In the genomic region with DNA sequence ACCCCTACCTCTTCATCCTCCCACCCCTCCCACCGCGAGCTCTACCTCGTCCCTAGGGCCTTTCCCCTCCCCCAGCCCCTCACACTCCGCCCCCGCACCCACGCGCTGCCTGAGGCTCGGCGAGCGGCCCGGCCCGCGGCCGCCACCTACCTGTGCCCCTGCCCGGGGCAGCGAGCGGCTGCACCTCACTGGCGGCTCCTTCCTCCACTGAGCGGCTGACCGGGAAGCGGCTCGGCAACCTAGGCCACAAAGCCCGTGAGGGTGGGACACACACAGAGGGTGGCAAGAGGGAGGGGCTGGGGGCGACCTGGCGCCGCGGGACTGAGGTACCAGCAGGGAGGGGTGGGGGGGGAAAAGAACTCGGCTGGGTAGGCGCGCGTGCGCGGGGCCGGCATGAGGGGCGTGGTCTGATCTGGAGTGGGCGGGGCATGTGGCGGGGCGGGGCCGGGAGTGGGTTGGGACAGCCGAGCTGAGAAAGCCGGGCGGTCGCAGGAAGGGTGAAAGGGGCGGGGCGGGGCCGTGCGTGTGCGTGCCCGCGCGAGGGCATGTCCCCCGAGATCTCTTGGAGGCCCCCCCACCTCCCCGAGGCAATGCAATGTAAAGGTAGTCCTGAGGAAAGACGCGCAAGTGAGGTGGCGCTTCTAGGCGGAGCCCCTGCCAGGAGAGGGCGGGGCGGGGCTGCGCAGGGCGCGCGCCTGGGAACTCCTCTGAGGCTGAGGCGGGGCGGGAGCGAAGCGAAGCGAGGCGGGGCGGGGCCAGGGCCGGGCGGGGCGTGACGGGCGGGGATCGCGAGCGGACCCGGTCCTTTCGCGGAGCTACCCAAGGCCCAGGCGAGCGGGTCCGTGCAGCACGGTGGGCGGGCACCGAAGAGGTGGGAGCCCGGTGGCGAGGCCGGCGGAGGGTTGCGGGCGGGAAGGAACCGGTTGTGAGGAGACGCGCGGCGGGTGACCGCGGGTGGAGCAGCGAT, we compare ENCODE assay signal across 8 mouse cellular contexts. TPM values are rescaled to one million over a fixed set of nuclear protein-coding genes. Genes with fewer than 3 reads are reported as not detected.
DNase-seq lines count a peak whose midpoint lies in the region; ATAC-seq and TF ChIP-seq lines count a peak whose summit lies in the region.

A gene (minus strand): TSS at position 408 of the 967 bp plus-strand sequence.
A gene (plus strand): TSS at position 469 of the 967 bp plus-strand sequence.

- peak within 1 kb of the TSS; percentile 90 for H3K4me3 ChIP-seq in bone marrow macrophage, adult 2 months (ENCODE audit: insufficient read depth, low read length)
- peak within 1 kb of the TSS; percentile 91 for H3K4me3 ChIP-seq in embryonic fibroblast, embryonic 13.5 days (ENCODE audit: insufficient read depth, low read length)
- peak within 1 kb of the TSS; percentile 66 for H3K4me3 ChIP-seq in kidney, embryonic 14.5 days (ENCODE audit: low read length)
- H3K4me3 ChIP-seq in limb, embryonic 15.5 days = peak within 1 kb of the TSS; percentile 88

- H3K9me3 ChIP-seq in kidney, embryonic 14.5 days (ENCODE audit: control insufficient read depth, low read length) = no peaks in the 10 kb centered on the region
- H3K9me3 ChIP-seq in limb, embryonic 15.5 days = no peaks in the 10 kb centered on the region

- no peaks in the 10 kb centered on the region for H3K36me3 ChIP-seq in kidney, embryonic 14.5 days (ENCODE audit: control insufficient read depth, insufficient read depth, low read length)
- no peaks in the 10 kb centered on the region for H3K36me3 ChIP-seq in limb, embryonic 15.5 days

- peaks cover 11% of the 10 kb centered on the region for H3K4me1 ChIP-seq in bone marrow macrophage, adult 2 months (ENCODE audit: control insufficient read depth, insufficient read depth, low read length)
- H3K4me1 ChIP-seq in embryonic fibroblast, embryonic 13.5 days (ENCODE audit: control insufficient read depth, insufficient read depth, low read length) = peaks cover 10% of the 10 kb centered on the region
- peaks cover 15% of the 10 kb centered on the region; the same call in 1 of the 2 replicates for H3K4me1 ChIP-seq in kidney, embryonic 14.5 days (ENCODE audit: control insufficient read depth, insufficient read depth, low read length)
- H3K4me1 ChIP-seq in limb, embryonic 15.5 days = peaks cover 29% of the 10 kb centered on the region

- peak; percentile 98 for DNase-seq in A20 (ENCODE audit: low read depth, low spot score)
- DNase-seq in heart, adult 9 months (ENCODE audit: low spot score in 2 of 2) = peak; percentile 91 to 93
- peak; percentile 59 to 84 for DNase-seq in monocyte, adult 2 months (ENCODE audit: low read depth in 1 of 2, low spot score in 2 of 2)
- DNase-seq in spleen, postnatal 36 days (ENCODE audit: low spot score in 2 of 2) = peak; percentile 97

- H3K9ac ChIP-seq in kidney, embryonic 14.5 days (ENCODE audit: low read depth, low read length) = peak within 1 kb of the TSS; percentile 82
- peak within 1 kb of the TSS; percentile 85 for H3K9ac ChIP-seq in limb, embryonic 15.5 days

- WGBS in kidney, embryonic 14.5 days = 1% methylated on average over 97 of the region's 101 CpGs
- WGBS in limb, embryonic 15.5 days = under 1% methylated on average over 90 of the region's 101 CpGs

- H3K27me3 ChIP-seq in kidney, embryonic 14.5 days (ENCODE audit: control insufficient read depth, insufficient read depth, low read length) = no peaks in the 10 kb centered on the region
- no peaks in the 10 kb centered on the region for H3K27me3 ChIP-seq in limb, embryonic 15.5 days

- ATAC-seq in kidney, embryonic 14.5 days (ENCODE audit: low FRiP score, low TSS enrichment) = peak; percentile 97
- peak; percentile 97 for ATAC-seq in limb, embryonic 15.5 days (ENCODE audit: insufficient number of reproducible peaks, low FRiP score, low TSS enrichment, low read depth)

- peak within 1 kb of the TSS; percentile 68; the same call in 1 of the 2 replicates for H3K27ac ChIP-seq in bone marrow macrophage, adult 2 months (ENCODE audit: insufficient read depth, low read depth, low read length)
- peak within 1 kb of the TSS; percentile 82 for H3K27ac ChIP-seq in embryonic fibroblast, embryonic 13.5 days (ENCODE audit: insufficient read depth, low read length)
- peak within 1 kb of the TSS; percentile 77 for H3K27ac ChIP-seq in kidney, embryonic 14.5 days (ENCODE audit: low read depth, low read length)
- H3K27ac ChIP-seq in limb, embryonic 15.5 days = peak within 1 kb of the TSS; percentile 90

- TF ChIP-seq CTCF in bone marrow macrophage, adult 2 months (IDR thresholded peaks at IDR 0.05; ENCODE audit: low read depth, low read length) = no peak
- TF ChIP-seq CTCF in embryonic fibroblast, embryonic 13.5 days (IDR thresholded peaks at IDR 0.05; ENCODE audit: borderline replicate concordance, insufficient read depth, low read length) = no peak

- no peak for TF ChIP-seq POLR2A in bone marrow macrophage, adult 2 months (IDR thresholded peaks at IDR 0.05; ENCODE audit: borderline replicate concordance, low read depth, low read length)
- peak; percentile 83 for TF ChIP-seq POLR2A in embryonic fibroblast, embryonic 13.5 days (IDR thresholded peaks at IDR 0.05; ENCODE audit: low read depth, low read length)

- peak within 1 kb of the TSS; percentile 69 for H3K4me2 ChIP-seq in kidney, embryonic 14.5 days (replicated peaks; ENCODE audit: low read depth, low read length)
- H3K4me2 ChIP-seq in limb, embryonic 15.5 days = peak within 1 kb of the TSS; percentile 61

RNA-seq across cellular contexts. Expression of the first gene that starts in this region (rescaled TPM):
- 16.1 and 16.8 TPM in 2 replicates for polyA plus RNA-seq in bone marrow macrophage, adult 2 months (2012; ENCODE audit: insufficient read depth, insufficient read length, missing spikeins)
- 88.1 and 129 TPM in 2 replicates for polyA plus RNA-seq in embryonic fibroblast, embryonic 13.5 days (2011; ENCODE audit: insufficient read length, low read depth, missing spikeins)
- 101 and 113 TPM in 2 replicates for polyA plus RNA-seq in kidney, embryonic 14.5 days (2014; fragmentation: Nextera tagmentation; extraction: Ambion mirVana)
- 75.6 and 77.7 TPM in 2 replicates for polyA plus RNA-seq in limb, embryonic 15.5 days (2015; fragmentation: Nextera tagmentation; extraction: Ambion mirVana)

RNA-seq across cellular contexts. Expression of the second gene that starts in this region (rescaled TPM):
- 21.1 and 27.3 TPM in 2 replicates for polyA plus RNA-seq in bone marrow macrophage, adult 2 months (2012; ENCODE audit: insufficient read depth, insufficient read length, missing spikeins)
- 62.5 and 65.2 TPM in 2 replicates for polyA plus RNA-seq in embryonic fibroblast, embryonic 13.5 days (2011; ENCODE audit: insufficient read length, low read depth, missing spikeins)
- 39.6 and 56.6 TPM in 2 replicates for polyA plus RNA-seq in kidney, embryonic 14.5 days (2014; fragmentation: Nextera tagmentation; extraction: Ambion mirVana)
- polyA plus RNA-seq in limb, embryonic 15.5 days (2015; fragmentation: Nextera tagmentation; extraction: Ambion mirVana) = 36.1 and 40.2 TPM in 2 replicates

Comparison
In these comparisons a context has a peak if more than half of its experiments do, and no peak if none do; other contexts are left out.
1. Peak in every context shown above with its lines: DNase-seq, ATAC-seq, H3K4me3 ChIP-seq and H3K27ac ChIP-seq.